Mouse (Mus musculus): ENCODE results near the gene Polrmt.

The Polrmt gene

GRCm38 (mm10) chr10:79740863-79741262, 5.5 kb downstream of the Polrmt start:
- DNase-seq, result no peak

DNA sequence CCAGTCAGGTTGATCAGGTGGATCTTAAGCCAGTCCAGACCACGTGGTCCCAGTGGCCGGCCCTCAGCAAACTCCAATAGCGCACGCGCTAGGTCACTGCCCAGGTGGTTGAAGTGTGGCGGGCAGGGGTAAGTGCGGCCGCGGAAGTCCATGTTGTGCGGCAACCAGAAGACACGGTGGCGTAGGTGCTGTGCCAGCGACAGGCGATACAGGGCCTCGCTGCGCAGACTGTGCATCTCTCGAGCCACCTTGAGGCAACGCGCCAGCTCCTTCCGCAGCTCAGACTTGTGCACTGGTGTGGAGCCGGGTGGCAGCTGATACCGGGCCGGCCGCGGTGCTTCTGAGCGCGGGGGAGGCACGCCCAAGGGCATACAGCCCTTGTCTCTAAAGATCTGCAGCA, 7.1 kb downstream of the Polrmt start:
- no peak for DNase-seq

DNA sequence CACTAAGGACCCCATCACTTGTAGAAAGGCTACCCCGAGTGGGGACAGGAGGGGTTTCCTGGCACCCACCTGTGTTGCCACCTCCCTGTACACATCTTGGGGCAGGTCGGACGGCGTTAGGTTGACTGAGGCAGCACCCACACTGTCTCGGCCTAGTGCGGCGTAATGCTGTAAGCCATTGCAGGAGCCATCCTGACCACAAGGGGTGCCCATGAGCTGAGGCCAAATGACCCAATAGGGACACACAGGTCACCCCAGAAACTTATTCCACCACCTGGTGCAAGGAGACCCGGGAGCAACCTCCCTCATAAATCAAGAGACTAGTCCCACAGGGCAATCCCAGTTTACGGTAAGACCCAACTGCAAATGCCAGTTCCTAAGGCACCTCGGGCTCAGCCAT, 8.1 kb downstream of the Polrmt start:
- no peak for DNase-seq

GRCm38 (mm10) chr10:79736706-79737105, 9.7 kb downstream of the Polrmt start:
- DNase-seq, result no peak

GRCm38 (mm10) chr10:79735361-79735760, 11.0 kb downstream of the Polrmt start:
- no peak for DNase-seq

DNA sequence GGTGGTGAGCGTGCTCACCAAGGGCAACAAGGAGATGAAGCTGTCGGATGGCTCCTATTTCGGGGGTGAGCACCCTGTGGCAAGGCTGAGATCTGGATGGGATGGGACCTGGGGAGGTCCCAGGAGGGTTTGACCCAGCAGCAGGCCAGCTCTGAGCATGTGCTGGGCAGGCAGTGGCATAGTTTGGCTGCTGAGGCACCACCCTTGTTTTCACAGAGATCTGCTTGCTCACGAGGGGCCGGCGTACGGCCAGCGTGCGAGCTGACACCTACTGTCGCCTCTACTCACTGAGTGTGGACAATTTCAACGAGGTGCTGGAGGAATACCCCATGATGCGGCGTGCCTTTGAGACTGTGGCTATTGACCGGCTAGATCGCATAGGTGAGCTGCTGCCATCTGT, 12.5 kb downstream of the Polrmt start:
- no peak for DNase-seq

DNA sequence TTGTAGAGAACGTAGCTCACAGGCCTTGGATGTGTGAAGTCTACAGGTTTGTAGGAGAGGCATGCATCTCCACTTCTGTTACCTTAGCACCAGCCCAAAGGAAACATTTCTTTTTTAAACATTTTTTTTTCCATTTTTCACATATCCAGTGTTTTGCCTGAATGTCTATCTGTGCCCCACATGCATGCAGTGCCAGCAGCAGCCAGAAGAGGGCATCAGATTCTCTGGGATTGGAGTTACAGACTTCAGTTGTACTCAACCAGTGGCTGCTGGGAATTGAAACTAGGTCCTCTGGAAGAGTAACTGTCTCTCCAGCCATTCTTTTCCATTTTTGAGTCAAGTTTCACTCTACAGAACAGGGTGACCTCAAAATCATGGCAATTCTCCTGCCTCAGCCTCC, 13.9 kb downstream of the Polrmt start:
- no peak for DNase-seq

- DNase-seq, result peak; percentile 71
Measured at GRCm38 (mm10) chr10:79729357-79729965, 16.9 kb downstream of the Polrmt start.

DNA sequence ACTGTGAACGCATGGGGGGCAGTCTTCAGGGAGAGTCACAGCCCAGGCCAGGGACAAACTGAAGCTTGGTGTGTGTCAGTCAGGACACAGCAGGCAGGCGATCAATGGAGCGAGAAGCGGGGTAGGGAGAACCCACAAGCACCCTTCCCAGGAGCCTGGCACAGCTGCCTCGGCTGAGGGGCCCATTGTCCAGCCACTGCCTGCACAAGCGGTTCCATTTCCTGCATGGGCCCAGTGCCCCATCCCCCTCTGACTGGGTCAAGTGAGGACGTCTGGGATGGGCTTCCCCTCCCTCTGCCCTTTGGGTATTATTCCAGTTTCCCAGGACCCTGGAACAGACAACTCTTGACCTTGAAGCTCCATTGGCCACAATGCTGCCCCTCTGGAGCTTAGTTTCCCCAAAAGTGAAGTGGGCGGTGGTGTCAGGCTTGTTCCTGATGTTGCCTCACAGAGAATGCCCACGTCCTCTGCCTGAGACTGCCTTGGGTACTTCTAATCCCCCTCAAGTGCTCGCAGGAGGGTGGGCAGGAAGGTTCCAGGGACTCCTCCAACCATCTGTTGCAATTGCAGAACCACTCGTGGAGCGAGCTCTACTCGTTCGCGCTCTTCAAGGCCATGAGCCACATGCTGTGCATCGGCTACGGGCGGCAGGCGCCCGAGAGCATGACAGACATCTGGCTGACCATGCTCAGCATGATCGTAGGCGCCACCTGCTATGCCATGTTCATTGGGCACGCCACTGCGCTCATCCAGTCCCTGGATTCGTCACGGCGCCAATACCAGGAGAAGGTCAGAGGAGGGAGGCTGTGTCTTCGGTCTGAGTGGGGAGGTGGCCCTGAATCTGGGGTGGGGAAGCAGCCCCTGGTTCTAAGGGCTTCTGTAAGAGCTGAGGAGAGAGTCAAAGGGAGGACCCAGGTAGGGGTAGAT, 17.8 kb downstream of the Polrmt start:
- DNase-seq, result no peak

DNA sequence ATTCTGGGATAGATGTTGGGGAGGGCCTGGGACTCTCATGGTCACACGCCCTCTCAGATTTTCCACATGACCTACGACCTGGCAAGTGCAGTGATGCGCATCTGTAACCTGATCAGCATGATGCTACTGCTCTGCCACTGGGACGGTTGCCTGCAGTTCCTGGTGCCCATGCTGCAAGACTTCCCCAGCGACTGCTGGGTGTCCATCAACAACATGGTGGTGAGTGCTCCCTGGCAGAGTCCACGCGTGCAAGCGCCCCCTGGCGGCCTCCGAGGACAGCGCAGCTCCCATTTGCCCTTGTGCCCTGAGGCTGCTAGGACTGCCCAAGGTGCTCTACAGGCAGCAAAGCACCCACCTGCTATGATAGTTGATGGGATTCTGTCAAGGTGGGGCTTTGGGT, 20.3 kb downstream of the Polrmt start:
- peak; percentile 66 for DNase-seq

DNA sequence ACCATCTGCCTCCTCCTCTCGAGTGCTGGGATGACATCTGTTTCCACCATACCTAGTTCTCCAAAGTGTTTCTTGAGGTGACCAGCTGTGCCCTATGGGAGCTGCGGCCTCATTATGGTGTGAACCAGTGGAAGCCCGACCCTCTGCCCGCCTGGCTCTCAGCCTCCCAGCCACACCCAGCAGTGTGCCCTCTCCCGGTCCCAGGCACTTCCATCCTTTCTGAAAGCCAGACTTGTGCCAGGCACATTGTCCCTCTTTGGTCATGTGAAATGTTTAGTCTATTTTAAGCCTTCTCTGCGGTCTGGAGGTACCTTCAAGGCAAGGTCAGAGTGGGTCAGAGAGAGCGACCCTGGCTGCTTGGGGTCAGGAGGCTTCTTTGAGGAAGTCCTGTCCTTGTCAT, 22.7 kb downstream of the Polrmt start:
- DNase-seq, result no peak

DNA sequence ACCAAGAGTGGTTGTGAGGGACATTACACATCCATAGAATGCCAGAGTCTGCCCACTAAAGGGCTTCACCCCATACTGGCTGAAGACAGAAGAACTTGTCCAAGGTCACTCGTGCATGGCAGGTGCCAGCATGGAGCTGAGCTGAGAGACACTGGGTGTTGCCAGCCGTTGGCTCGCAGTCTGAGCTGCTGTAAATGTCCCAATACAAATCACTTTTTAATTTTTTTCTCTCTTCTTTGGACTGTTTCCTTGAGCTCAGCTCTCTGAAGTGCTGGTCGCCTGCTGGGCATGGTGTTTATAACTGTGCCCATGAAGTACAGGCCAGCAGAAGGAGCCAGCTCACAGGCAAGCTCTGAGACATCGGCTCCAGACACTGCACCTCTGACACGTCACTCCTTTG, 23.3 kb downstream of the Polrmt start:
- DNase-seq, result no peak

GRCm38 (mm10) chr10:79721089-79721488, 25.3 kb downstream of the Polrmt start:
- no peak for DNase-seq

DNA sequence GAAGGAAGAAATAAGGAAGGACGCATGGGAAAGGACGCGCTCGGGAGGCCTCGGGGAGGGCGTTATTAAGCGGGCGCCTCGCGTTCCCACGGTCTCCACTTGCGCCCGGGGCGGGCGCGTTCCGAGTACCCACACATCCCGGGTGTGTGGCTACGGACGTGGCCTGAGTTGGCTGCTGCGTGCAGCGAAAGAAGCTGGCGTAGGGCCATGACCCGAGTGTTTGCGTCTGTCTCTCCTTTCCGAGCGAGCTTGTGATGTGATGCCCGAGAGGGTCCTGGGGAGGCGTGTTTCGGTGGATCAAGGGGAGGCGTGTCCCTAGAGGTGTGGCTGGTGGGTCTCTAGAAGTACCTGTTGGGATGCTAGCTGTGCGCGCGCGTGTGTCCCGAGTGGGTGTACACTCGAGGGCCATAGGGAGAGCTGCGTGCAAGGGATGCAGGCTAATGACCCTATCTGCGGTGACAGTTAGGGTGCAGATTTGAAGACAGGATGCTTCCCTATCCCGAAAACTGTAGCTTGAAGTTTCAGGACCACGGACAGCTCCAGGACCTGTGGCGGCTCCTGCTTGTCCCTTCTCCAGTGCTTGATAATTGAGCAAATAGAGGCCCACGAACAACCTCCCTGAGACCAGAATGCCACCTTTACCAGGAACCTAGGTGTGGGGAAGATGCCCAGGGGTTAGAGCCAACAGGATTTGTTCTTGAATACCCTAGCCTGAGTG, 28.6 kb downstream of the Polrmt start:
- DNase-seq, result peak; percentile 77

DNA sequence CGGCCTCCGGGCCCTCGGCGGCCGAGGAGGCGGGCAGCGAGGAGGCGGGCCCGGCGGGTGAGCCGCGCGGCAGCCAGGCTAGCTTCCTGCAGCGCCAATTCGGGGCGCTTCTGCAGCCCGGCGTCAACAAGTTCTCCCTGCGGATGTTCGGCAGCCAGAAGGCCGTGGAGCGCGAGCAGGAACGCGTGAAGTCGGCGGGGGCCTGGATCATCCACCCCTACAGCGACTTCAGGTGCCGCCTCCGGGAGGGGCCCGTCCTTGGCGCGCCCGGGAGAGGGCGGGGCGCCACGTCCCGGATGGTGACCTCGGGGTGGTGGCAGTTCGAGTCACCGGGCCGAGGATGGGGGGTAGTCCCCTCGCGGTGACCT, 29.4 kb downstream of the Polrmt start:
- peak; percentile 83 for DNase-seq

DNA sequence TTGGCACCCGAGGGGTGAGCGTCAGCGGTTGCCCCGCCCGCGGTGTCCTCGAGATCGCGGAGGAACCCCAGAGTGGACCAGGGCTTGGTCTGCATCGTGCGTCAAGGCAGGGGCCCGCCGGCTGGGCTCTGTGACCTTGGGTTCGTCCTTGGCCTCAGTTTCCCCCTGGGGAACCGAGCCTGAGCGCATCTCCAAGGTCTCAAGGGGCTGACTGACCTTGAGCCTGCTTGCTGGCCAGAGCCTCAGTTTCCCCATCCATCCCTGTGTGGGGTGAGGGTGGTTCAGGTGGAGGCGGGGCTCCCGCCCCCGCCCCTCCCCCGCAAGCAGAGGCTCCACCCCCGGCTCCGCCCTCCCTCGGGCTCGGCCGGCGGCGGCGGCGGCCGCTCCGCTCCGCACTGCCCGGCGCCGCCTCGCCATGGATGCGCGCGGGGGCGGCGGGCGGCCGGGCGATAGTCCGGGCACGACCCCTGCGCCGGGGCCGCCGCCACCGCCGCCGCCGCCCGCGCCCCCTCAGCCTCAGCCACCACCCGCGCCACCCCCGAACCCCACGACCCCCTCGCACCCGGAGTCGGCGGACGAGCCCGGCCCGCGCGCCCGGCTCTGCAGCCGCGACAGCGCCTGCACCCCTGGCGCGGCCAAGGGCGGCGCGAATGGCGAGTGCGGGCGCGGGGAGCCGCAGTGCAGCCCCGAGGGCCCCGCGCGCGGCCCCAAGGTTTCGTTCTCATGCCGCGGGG, 30.0 kb downstream of the Polrmt start, which contains the start of gene Hcn2:
Gene Hcn2, plus strand, starts transcription at position 381 of the 734 bp plus-strand sequence.
- peak; percentile 84 for DNase-seq

DNA sequence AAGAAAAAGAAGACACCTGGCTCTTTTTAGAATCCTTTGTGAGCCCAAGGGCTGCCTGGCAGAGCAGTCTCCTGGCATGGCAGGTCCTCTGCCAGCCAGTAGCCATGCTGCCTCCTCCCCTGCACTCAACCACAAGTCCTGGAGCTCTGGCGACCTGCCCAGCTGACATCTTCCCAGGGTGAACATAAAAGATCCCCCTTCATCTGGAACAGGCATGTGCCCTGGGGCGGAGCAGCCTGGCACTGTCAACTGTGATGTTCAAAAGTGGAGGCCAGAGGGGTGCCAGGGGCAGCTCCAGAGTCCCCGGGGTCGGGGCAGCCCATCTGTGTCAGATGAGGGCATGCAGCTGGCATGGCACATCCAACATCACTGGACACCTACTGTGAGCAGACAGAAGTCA, 31.4 kb downstream of the Polrmt start:
- peak; percentile 76 for DNase-seq

DNA sequence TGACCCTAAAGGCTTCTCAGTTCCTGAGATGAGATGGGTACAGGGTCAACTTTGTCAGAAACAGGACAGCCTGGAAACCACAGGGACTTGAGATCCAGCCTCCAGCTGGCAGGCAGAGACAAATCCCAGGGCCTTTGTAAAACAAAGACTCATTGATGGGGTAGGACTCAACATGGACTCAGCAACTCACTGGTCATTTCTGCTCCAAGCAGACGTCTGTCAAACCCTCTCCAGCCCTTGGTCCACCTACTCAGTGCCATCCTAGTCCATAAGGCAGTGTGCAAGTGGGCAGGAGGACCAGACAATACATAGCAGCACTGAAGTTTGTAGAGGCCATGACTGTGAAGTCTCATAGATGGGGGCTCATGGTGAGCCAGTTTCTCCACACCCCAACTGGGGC, 33.2 kb downstream of the Polrmt start:
- DNase-seq, result no peak

DNA sequence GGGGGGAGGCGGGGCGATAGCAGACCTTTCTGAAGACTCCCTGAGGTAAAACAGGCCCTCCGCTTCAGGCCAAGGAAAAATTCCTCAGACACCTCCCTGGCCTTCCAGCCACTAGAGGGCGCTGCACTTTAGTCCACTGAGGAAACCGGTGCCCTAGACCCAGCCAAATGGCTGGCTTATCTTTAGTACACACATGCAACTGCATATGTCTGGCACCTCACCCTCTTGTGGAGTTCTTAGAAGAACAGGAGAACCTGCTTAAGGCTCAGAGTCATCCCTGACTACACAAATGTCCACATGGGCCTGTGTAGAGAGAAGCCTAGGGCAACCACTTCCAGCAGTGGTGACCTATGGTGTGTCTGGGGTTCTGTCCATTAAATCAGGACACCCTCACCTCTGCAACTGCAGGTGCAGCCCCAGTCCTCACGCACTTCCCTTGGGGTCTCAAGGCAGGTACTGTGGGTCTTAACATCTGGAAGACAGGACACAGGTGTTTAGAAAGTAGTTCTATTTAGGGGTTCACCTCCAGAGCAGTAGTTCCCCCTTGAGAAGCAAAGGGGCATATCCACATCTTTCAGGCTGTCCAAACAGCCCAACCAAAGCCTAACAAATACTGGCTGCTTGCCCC, 33.8 kb downstream of the Polrmt start:
- peak; percentile 81 for DNase-seq

GRCm38 (mm10) chr10:79712029-79712428, 34.4 kb downstream of the Polrmt start:
- no peak for DNase-seq

- DNase-seq, result no peak
Measured at GRCm38 (mm10) chr10:79709307-79709706, 37.1 kb downstream of the Polrmt start.

DNA sequence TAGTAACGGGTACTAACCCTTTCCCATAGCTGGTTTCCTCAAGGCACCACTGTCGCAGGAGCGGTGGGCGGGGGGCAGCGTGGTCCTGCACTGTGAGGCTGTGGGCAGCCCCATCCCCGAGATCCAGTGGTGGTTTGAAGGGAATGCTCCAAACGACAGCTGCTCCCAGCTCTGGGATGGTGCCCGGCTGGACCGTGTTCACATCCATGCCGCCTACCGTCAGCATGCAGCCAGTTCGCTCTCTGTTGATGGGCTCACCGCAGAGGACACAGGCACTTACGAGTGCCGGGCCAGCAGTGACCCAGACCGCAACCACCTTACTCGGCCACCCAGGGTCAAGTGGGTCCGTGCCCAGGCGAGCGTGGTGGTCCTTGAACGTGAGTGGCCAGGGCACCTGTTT, 37.7 kb downstream of the Polrmt start:
- no peak for DNase-seq

GRCm38 (mm10) chr10:79707759-79708158, 38.6 kb downstream of the Polrmt start:
- no peak for DNase-seq
